Mouse (Mus musculus) thymus, adult 2 months (tissue): ENCODE data around the gene Coq8a. TPM values are rescaled to one million over a fixed set of nuclear protein-coding genes. Genes with fewer than 3 reads are reported as not detected.

Experiments
- DNase-seq: peaks from one replicate; pipeline ENCODE4 v3.0.0; 2021
- H3K27ac ChIP-seq: fragments of 200-500 bp; 2 replicates; pipeline ENCODE4 v1.5.1; 2012; ENCODE audit warnings: low read length, control low read depth; ENCODE audit not compliant: control insufficient read depth, insufficient read depth
- H3K27me3 ChIP-seq: fragments of 200-500 bp; 2 replicates; pipeline ENCODE4 v1.6.1; 2012; ENCODE audit warnings: mild to moderate bottlenecking, low read length, moderate library complexity, mixed read lengths; ENCODE audit not compliant: control insufficient read depth, insufficient read depth
- H3K36me3 ChIP-seq: fragments of 200-500 bp; 2 replicates; pipeline ENCODE4 v1.6.1; 2012; ENCODE audit warnings: mild to moderate bottlenecking, low read length, moderate library complexity; ENCODE audit not compliant: control insufficient read depth, insufficient read depth
- H3K4me1 ChIP-seq: fragments of 200-500 bp; replicated peaks from 2 replicates; pipeline ENCODE4 v1.6.1; 2012; ENCODE audit warnings: low read length; ENCODE audit not compliant: control insufficient read depth, insufficient read depth
- H3K4me3 ChIP-seq: fragments of 200-500 bp; 2 replicates; pipeline ENCODE4 v1.5.1; 2012; ENCODE audit warnings: mild to moderate bottlenecking, low read length, control low read depth, moderate library complexity; ENCODE audit not compliant: control insufficient read depth, insufficient read depth
- CTCF ChIP-seq: fragments of 200-500 bp; IDR thresholded peaks from 2 replicates; pipeline ENCODE4 v1.5.1; 2012; ENCODE audit warnings: mild to moderate bottlenecking, control low read depth, low read length, moderate library complexity, borderline replicate concordance; ENCODE audit not compliant: control insufficient read depth, poor library complexity, insufficient read depth; ENCODE audit errors: extremely low read depth
- POLR2A ChIP-seq: fragments of 200-500 bp; IDR thresholded peaks from 2 replicates; pipeline ENCODE4 v1.6.1; 2012; ENCODE audit warnings: mild to moderate bottlenecking, low read length, control low read depth, moderate library complexity; ENCODE audit not compliant: control insufficient read depth, poor library complexity, insufficient read depth; ENCODE audit errors: extremely low read depth
- WGBS: fragments of 180-500 bp; shearing (Covaris S2); methylation state at CpG from one replicate; pipeline ENCODE4 v1.1.7; 2018; 5-methylcytosine and 5-hydroxymethylcytosine counted together
- polyA plus RNA-seq: library from polyadenylated mRNA; depleted of rRNA; stranded (reverse); fragments of >200 nt; gene quantifications from 2 replicates; pipeline ENCODE4 v1.2.3, GENCODE M21; 2012

Coq8a gene
- polyA plus RNA-seq, 1 experiment: 51.0 TPM

- H3K27me3 ChIP-seq: no peaks in the 10 kb centered on the region
- 97% methylated on average over 20 of the region's 20 CpGs for WGBS
- H3K27ac ChIP-seq: no peak overlapping the region
- TF ChIP-seq CTCF: no peak
- no peak for TF ChIP-seq POLR2A
- no peak for DNase-seq
- H3K4me3 ChIP-seq: no peak overlapping the region
- no peaks in the 10 kb centered on the region for H3K36me3 ChIP-seq
- peaks cover 3% of the 10 kb centered on the region; the same call in 1 of the 2 replicates for H3K4me1 ChIP-seq
Observed at GRCm38 (mm10) chr1:180161566-180162355, 37.6 kb downstream of the Coq8a start.

DNA sequence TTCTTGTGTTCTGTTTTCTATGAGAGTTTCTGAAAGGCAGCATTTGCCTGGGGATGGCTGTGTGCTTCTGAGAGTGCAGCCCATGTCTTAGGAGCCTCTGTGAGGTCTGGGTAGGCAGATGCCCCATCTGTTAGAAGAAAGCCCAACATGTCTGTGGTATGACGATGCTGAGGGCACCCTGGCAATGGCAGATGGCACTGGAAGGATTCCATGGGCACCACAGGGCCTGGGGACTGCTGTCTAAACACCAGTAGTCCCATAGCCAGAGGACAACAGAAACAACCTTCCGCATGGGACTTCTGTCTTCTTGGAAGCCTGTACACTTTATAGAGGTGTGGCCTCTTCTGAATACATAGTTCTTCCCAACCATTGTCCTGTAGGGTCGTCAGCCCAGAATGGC lies 38.2 kb downstream of the Coq8a start:
- no peak for DNase-seq
- Histone ChIP-seq H3K27ac (no peak overlapping the region), H3K4me1 (peaks cover 3% of the 10 kb centered on the region; the same call in 1 of the 2 replicates), H3K27me3 (no peaks in the 10 kb centered on the region), H3K36me3 (no peaks in the 10 kb centered on the region), H3K4me3 (no peak overlapping the region)
- WGBS: 93% methylated on average over 3 of the region's 3 CpGs
- TF ChIP-seq POLR2A (no peak), CTCF (no peak)

- no peak overlapping the region for H3K4me3 ChIP-seq
- no peak for TF ChIP-seq CTCF
- TF ChIP-seq POLR2A: no peak
- no peak overlapping the region for H3K27ac ChIP-seq
- 96% methylated on average over 2 of the region's 2 CpGs for WGBS
- H3K36me3 ChIP-seq: no peaks in the 10 kb centered on the region
- no peaks in the 10 kb centered on the region for H3K27me3 ChIP-seq
- H3K4me1 ChIP-seq: peaks cover 3% of the 10 kb centered on the region; the same call in 1 of the 2 replicates
- no peak for DNase-seq
Observed at GRCm38 (mm10) chr1:180160545-180160944, 38.9 kb downstream of the Coq8a start.

DNA sequence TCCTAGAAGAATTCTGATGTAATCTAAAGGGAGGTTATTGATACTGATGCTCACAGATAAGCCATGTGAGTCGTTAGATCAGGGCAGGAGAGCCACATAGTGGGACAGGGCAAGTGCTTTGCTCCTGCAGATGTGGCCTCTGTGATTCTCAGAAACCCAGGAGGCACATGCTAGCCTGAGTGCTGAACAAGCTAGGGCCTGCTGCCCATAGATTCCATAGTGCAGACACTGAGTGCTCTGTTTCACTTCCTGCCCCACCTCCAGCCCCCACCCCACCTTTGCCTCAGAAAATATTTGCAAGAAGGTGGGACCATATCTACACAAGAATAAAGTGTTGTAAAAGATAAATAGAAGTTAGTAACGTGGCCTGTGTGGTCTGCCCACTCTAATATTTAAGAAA lies 40.8 kb downstream of the Coq8a start:
- peaks cover 3% of the 10 kb centered on the region; the same call in 1 of the 2 replicates for H3K4me1 ChIP-seq
- TF ChIP-seq POLR2A: no peak
- TF ChIP-seq CTCF: no peak
- no peak overlapping the region for H3K4me3 ChIP-seq
- no peaks in the 10 kb centered on the region for H3K27me3 ChIP-seq
- no peaks in the 10 kb centered on the region for H3K36me3 ChIP-seq
- H3K27ac ChIP-seq: no peak overlapping the region
- DNase-seq: no peak
- 82% methylated on average over 2 of the region's 2 CpGs for WGBS

GRCm38 (mm10) chr1:180151191-180151590 lies 48.2 kb downstream of the Coq8a start:
- TF ChIP-seq POLR2A (no peak), CTCF (no peak)
- H3K27me3 ChIP-seq: no peaks in the 10 kb centered on the region
- no peak for DNase-seq
- no peak overlapping the region for H3K27ac ChIP-seq
- no peaks in the 10 kb centered on the region for H3K36me3 ChIP-seq
- no peak overlapping the region for H3K4me3 ChIP-seq
- WGBS: 91% methylated on average over 8 of the region's 8 CpGs
- 0 out of 2 replicates have a peak, but pooled peaks cover 2% of the 10 kb centered on the region for H3K4me1 ChIP-seq

DNA sequence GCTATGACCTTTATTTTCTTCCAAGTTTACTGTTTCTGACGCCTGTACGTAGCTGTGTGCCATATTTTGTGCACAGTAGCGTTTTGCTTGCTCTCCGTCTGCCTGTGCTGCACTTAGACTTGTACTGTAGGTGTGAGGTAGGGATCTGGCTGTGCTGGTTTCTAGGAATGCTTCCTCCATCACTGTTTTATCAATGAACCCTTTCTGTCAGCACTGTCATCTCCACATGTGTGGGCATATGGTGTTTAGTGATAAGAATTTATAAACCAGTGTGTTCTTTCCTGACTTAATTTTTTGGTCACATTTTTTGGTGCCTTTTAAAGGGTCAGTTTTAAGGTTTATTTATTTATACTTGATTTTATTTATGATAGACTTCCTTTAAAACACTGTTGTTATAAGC lies 50.8 kb downstream of the Coq8a start:
- Histone ChIP-seq H3K36me3 (no peaks in the 10 kb centered on the region), H3K4me3 (no peak overlapping the region), H3K27me3 (no peaks in the 10 kb centered on the region), H3K27ac (no peak overlapping the region), H3K4me1 (0 out of 2 replicates have a peak, but pooled peaks cover 2% of the 10 kb centered on the region)
- DNase-seq: no peak
- 96% methylated on average over 4 of the region's 4 CpGs for WGBS
- TF ChIP-seq POLR2A (no peak), CTCF (no peak)

- Histone ChIP-seq H3K27me3 (no peaks in the 10 kb centered on the region), H3K36me3 (no peaks in the 10 kb centered on the region), H3K27ac (no peak overlapping the region), H3K4me3 (no peak overlapping the region), H3K4me1 (0 out of 2 replicates have a peak, but pooled peaks cover 2% of the 10 kb centered on the region)
- no peak for TF ChIP-seq POLR2A
- TF ChIP-seq CTCF: no peak
- DNase-seq: no peak
- 94% methylated on average over 4 of the region's 4 CpGs for WGBS
Observed at GRCm38 (mm10) chr1:180148036-180148435, 51.4 kb downstream of the Coq8a start.
